Mouse (Mus musculus): ENCODE measurements around the gene Tmem151a.

DNA sequence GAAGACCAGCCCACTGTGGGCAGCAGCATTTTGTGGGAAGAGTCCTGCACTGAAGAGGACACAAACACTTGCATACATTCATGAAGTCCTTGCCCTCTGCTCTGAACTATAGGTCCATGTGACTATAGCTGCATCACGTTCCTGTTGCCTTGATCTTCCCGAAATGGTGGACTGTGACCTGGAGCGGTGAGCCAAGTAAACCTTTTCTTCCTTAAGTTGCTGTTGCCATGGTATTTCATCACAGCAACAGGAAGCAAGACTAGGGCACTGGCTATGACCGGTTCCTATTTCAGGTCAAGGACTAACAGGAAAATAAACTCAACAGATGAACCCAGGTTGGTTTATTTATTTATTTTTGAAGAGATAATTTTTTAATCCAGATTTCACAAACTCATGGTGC lies 45.9 kb upstream of the Tmem151a start:
- TF ChIP-seq CTCF (conservative IDR thresholded peaks at IDR 0.05; ENCODE audit: low read length): no peak
- TF ChIP-seq POU5F1 (IDR thresholded peaks at IDR 0.05; ENCODE audit: borderline replicate concordance, low read length): no peak
- TF ChIP-seq NANOG (IDR thresholded peaks at IDR 0.05; ENCODE audit: borderline replicate concordance, low read length): no peak

All from E14TG2a.4 (cell line).